Mouse (Mus musculus) bone marrow, adult 2 months (tissue): ENCODE results near the gene Cenpc1.

ENCODE experiments used
- CTCF ChIP-seq: fragments of 200-500 bp; IDR thresholded peaks from 2 replicates; pipeline ENCODE4 v1.5.1; 2011; ENCODE audit warnings: low read length, control low read depth; ENCODE audit not compliant: control insufficient read depth, insufficient read depth
- POLR2A ChIP-seq: fragments of 200-500 bp; IDR thresholded peaks from 2 replicates; pipeline ENCODE4 v1.6.1; 2011; ENCODE audit warnings: low read depth, mild to moderate bottlenecking, control low read depth, low read length, borderline replicate concordance; ENCODE audit not compliant: control insufficient read depth

- TF ChIP-seq CTCF (no peak), POLR2A (no peak)
Measured at GRCm38 (mm10) chr5:86113037-86113436, 47.7 kb upstream of the Cenpc1 start.
